Mouse (Mus musculus) heart, embryonic 14.5 days (tissue): ENCODE data around the gene Elf4. TPM values are rescaled to one million over a fixed set of nuclear protein-coding genes. Genes with fewer than 3 reads are reported as not detected.

Experiments
- ATAC-seq: fragments of 200-750 bp; cut with Nextera tagmentation; 2 replicates; pipeline ENCODE4 v1.8.0; 2017; ENCODE audit warnings: low read depth, moderate TSS enrichment; ENCODE audit not compliant: insufficient number of reproducible peaks, insufficient read depth, low FRiP score
- H3K27ac ChIP-seq, 2 experiments: fragments of 200-500 bp in 1 of 2; fragments of 300-500 bp in 1 of 2; sonication (generic) in 1 of 2; replicated peaks in 1 of 2; 2 replicates each; pipeline ENCODE4 v1.5.1; 2012 to 2014; ENCODE audit warnings: low read depth in 2 of 2, low read length in 2 of 2, control low read depth in 1 of 2, mild to moderate bottlenecking in 1 of 2, mixed read lengths in 1 of 2; ENCODE audit not compliant: control insufficient read depth in 1 of 2, insufficient read depth in 1 of 2
- H3K27me3 ChIP-seq: fragments of 300-500 bp; sonication (generic); 2 replicates; pipeline ENCODE4 v1.6.1; 2014; ENCODE audit warnings: mild to moderate bottlenecking, low read length, control low read depth; ENCODE audit not compliant: control insufficient read depth, insufficient read depth
- H3K36me3 ChIP-seq: fragments of 300-500 bp; sonication (generic); 2 replicates; pipeline ENCODE4 v1.6.1; 2014; ENCODE audit warnings: mild to moderate bottlenecking, control low read depth, low read length, mixed read lengths; ENCODE audit not compliant: control insufficient read depth, insufficient read depth
- H3K4me1 ChIP-seq, 2 experiments: fragments of 200-500 bp in 1 of 2; fragments of 300-500 bp in 1 of 2; sonication (generic) in 1 of 2; 2 replicates each; pipeline ENCODE4 v1.6.1; 2012 to 2014; ENCODE audit warnings: low read length in 2 of 2, control low read depth in 1 of 2, mixed read lengths in 1 of 2; ENCODE audit not compliant: control insufficient read depth in 2 of 2, insufficient read depth in 2 of 2
- H3K4me2 ChIP-seq: fragments of 300-500 bp; sonication (generic); 2 replicates; pipeline ENCODE4 v1.6.1; 2014; ENCODE audit warnings: mild to moderate bottlenecking, low read length
- H3K4me3 ChIP-seq, 2 experiments: fragments of 200-500 bp in 1 of 2; fragments of 300-500 bp in 1 of 2; sonication (generic) in 1 of 2; 2 replicates each; pipeline ENCODE4 v1.5.1; 2012 to 2014; ENCODE audit warnings: low read length in 2 of 2, mild to moderate bottlenecking in 2 of 2, control low read depth in 1 of 2, low read depth in 1 of 2, moderate library complexity in 1 of 2; ENCODE audit not compliant: control insufficient read depth in 1 of 2, insufficient read depth in 1 of 2
- H3K9ac ChIP-seq: fragments of 300-500 bp; sonication (generic); 2 replicates; pipeline ENCODE4 v1.6.1; 2014; ENCODE audit warnings: mild to moderate bottlenecking, low read length
- H3K9me3 ChIP-seq: fragments of 300-500 bp; sonication (generic); 2 replicates; pipeline ENCODE4 v1.6.1; 2016; ENCODE audit warnings: low read length, control low read depth; ENCODE audit not compliant: control insufficient read depth
- WGBS: fragments of 180-500 bp; shearing (Covaris S2); extraction: QIAGEN DNeasy Blood & Tissue Kit; methylation state at CpG from one replicate; pipeline ENCODE4 v1.1.7; 2014; 5-methylcytosine and 5-hydroxymethylcytosine counted together
- polyA plus RNA-seq: library from polyadenylated mRNA; unstranded; fragments of >200 nt; fragmentation: Nextera tagmentation; extraction: Ambion mirVana; gene quantifications from 2 replicates; pipeline ENCODE4 v1.2.1, GENCODE M21; 2014

The Elf4 gene
- polyA plus RNA-seq, 1 experiment from 2014 or later = 15.3 TPM

- WGBS = 48% methylated on average over 4 of the region's 4 CpGs
- H3K4me3 ChIP-seq = no peak overlapping the region
- no peak for ATAC-seq
- H3K4me1 ChIP-seq = no peaks in the 10 kb centered on the region
- no peaks in the 10 kb centered on the region for H3K27me3 ChIP-seq
- H3K27ac ChIP-seq = no peak overlapping the region
- no peak overlapping the region for H3K9ac ChIP-seq
- peaks cover 63% of the 10 kb centered on the region for H3K36me3 ChIP-seq
- no peak overlapping the region for H3K4me2 ChIP-seq
- H3K9me3 ChIP-seq = no peaks in the 10 kb centered on the region
These were observed 77.0 kb downstream of the Elf4 start for GRCm38 (mm10) chrX:48385927-48386326.

- Histone ChIP-seq H3K4me3 (no peak overlapping the region), H3K9me3 (no peaks in the 10 kb centered on the region), H3K4me2 (no peak overlapping the region), H3K36me3 (peaks cover 61% of the 10 kb centered on the region), H3K4me1 (no peaks in the 10 kb centered on the region), H3K9ac (no peak overlapping the region), H3K27ac (no peak overlapping the region), H3K27me3 (no peaks in the 10 kb centered on the region)
- 40% methylated on average over 7 of the region's 7 CpGs for WGBS
- no peak for ATAC-seq
These were observed 79.3 kb downstream of the Elf4 start for GRCm38 (mm10) chrX:48383643-48384042.

GRCm38 (mm10) chrX:48367841-48368240, 95.1 kb downstream of the Elf4 start:
- WGBS = 87% methylated on average over 9 of the region's 9 CpGs

GRCm38 (mm10) chrX:48365836-48366577, 96.9 kb downstream of the Elf4 start:
- no peak for ATAC-seq
- peaks cover 41% of the 10 kb centered on the region for H3K36me3 ChIP-seq
- H3K4me2 ChIP-seq = no peak overlapping the region
- no peaks in the 10 kb centered on the region for H3K9me3 ChIP-seq
- H3K27ac ChIP-seq = no peak overlapping the region
- H3K4me3 ChIP-seq = no peak overlapping the region
- no peaks in the 10 kb centered on the region for H3K27me3 ChIP-seq
- no peaks in the 10 kb centered on the region; a peak in 1 of 4 replicates for H3K4me1 ChIP-seq
- 52% methylated on average over 15 of the region's 15 CpGs for WGBS
- no peak overlapping the region for H3K9ac ChIP-seq

More at GRCm38 (mm10) chrX:48367841-48368240, 95.1 kb downstream of the Elf4 start:
- no peak overlapping the region for H3K4me2 ChIP-seq
- peaks cover 33% of the 10 kb centered on the region for H3K36me3 ChIP-seq
- H3K9me3 ChIP-seq = no peaks in the 10 kb centered on the region
- H3K27ac ChIP-seq = no peak overlapping the region
- no peak for ATAC-seq
- H3K27me3 ChIP-seq = no peaks in the 10 kb centered on the region
- no peak overlapping the region for H3K4me3 ChIP-seq
- no peak overlapping the region for H3K9ac ChIP-seq
- H3K4me1 ChIP-seq = no peaks in the 10 kb centered on the region; a peak in 1 of 4 replicates

Other genes starting within 250 kb of the Elf4 start
- gene Utp14a, start 206.3 kb downstream of the Elf4 start, polyA plus RNA-seq = 9.5 and 10.8 TPM in 2 replicates
- 4.7 and 5.0 TPM in 2 replicates for gene Bcorl1, start 121.8 kb downstream of the Elf4 start, polyA plus RNA-seq
- 95.3 and 98.4 TPM in 2 replicates for gene Aifm1, start 50.4 kb upstream of the Elf4 start, polyA plus RNA-seq
- 6.1 and 6.7 TPM in 2 replicates for gene Rab33a, start 56.2 kb upstream of the Elf4 start, polyA plus RNA-seq
- gene Zfp280c, start 131.4 kb upstream of the Elf4 start, polyA plus RNA-seq = 7.2 and 7.6 TPM in 2 replicates
- 6.8 and 9.6 TPM in 2 replicates for gene Slc25a14, start 160.3 kb upstream of the Elf4 start, polyA plus RNA-seq
- not detected in 2 replicates for gene Gpr119, start 211.3 kb upstream of the Elf4 start, polyA plus RNA-seq
- 17.9 and 18.3 TPM in 2 replicates for gene Rbmx2, start 231.9 kb upstream of the Elf4 start, polyA plus RNA-seq